Mouse (Mus musculus) liver, embryonic 14.5 days (tissue): ENCODE data around the gene Gm45753.

Experiments
- CTCF ChIP-seq: IDR thresholded peaks from 2 replicates; pipeline ENCODE4 v1.5.1; 2016; ENCODE audit warnings: antibody characterized with exemption, low read depth, control low read depth
- EP300 ChIP-seq: IDR thresholded peaks from 2 replicates; pipeline ENCODE4 v1.6.1; 2016; ENCODE audit warnings: antibody characterized with exemption, low read depth

DNA sequence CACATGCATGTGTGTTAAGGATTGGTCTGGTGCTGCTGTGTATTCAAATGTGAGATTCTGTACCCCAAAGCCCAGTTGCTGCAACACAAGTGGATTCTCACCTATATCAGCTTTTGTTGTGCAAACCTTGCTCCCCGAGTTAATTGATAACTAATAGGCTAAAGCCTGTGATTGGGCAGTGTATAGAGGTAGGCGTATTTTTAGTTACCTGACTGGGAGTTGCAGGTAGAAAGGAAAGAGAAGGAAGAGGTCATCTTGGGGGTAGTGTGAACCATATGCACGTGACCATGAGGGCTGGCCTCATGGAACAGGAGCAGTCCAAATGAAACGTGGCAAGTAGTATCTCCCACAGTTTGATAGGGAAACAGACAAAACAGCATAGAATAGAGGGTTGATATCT lies 43.3 kb downstream of the Gm45753 start:
- TF ChIP-seq CTCF = no peak
- TF ChIP-seq EP300 = no peak
